Mouse (Mus musculus) v-Abl transformed pro-B cells (cell line): ENCODE results near the gene Gm17324.
"Not testable (repeated sequence)": the region's sequence is repeated elsewhere in the genome, so short reads cannot be mapped to it uniquely, and the experiment has no call there.

Experiments used
- in situ Hi-C, 2 experiments: fragments of 400-800 bp; cut with MboI; formaldehyde crosslinking; loops; one replicate each; pipeline ENCODE4 v1.15.1; 2025; ENCODE audit not compliant: unreplicated experiment in 2 of 2

Gm17324 gene

DNA sequence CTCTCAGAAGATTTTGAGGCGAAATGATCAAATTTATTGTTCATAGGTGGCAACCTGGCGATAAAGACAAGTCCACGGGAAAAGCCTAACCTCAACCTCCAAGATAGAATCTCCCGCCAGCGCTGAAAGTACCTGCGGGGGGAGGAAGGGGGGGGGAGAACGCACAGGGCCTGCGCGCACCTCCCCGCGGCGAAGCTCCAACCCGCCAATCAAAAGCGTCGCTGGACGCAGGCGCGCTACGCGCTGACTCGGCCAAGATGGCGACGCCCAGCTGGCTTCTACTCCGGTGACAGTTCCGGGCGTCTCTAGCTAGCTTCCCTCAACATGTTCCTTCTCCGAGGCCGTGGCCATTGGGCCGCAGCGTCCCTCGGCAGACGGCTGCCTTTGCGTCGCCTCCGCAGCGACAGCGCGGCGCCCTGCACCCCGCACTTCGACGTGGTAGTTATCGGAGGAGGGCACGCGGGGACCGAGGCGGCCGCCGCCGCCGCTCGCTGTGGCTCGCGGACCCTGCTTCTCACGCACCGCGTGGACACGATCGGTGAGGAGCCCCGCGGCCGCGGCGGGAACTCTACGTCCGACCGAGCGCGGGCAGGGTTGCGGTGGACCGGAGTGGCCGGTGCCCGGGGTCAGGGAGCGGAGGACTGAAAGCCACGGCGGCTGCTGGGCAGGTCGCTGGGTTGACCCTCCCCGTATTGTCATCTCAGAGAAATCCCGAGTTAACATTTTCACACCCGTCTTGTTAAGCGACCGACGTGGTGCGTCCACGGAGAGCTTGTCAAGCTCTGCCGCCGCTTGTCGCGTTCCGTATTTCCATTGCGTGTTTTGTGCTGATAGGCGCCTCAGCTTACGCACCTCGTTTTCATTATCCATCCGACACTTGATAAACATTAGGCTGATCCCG is at the start of gene Gm17324, which contains the start of gene Mto1:
TSS of gene Gm17324 (minus strand) at position 814 of the 901 bp plus-strand sequence.
TSS of gene Mto1 (plus strand) at position 236 of the 901 bp plus-strand sequence.
- in situ Hi-C loops: no loop called here

DNA sequence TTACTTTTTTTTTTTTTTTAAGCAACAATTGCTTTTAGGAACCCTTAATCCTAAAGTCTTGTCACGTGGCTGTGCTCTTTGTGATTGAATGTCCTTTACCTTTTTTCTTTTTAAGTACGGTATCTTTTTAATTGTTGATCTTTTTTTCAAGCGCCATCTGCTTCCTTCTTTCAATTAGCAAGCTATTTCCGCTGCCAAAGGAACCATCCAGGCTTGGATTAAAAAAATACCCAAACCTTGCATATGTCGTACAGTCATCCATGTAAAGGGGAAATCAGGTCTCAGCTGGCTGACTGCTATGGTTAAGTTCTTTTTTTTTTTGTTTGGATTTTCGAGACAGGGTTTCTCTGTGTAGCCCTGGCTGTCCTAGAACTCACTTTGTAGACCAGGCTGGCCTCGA is 44.6 kb upstream of the Gm17324 start:
- in situ Hi-C loops: no loop called here

DNA sequence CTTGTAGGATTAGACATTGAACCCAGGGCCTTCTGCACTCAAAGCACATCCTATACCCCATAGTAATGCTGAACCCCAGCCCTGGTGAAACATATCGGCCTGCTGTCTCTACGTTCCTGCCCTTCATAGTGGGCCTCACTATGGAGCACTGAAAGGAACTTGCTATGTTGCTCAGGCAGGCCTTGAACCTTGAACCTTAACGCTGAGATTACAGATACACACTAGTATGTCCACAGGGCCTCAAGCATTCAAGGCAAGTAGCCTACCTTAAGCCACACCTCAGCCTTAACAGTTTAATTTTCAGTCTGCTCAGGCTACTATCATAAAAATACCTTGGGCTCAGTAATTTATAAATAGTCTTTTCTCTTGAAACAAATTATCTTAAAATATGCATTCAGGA is 43.7 kb upstream of the Gm17324 start:
- in situ Hi-C loops: no loop called here

DNA sequence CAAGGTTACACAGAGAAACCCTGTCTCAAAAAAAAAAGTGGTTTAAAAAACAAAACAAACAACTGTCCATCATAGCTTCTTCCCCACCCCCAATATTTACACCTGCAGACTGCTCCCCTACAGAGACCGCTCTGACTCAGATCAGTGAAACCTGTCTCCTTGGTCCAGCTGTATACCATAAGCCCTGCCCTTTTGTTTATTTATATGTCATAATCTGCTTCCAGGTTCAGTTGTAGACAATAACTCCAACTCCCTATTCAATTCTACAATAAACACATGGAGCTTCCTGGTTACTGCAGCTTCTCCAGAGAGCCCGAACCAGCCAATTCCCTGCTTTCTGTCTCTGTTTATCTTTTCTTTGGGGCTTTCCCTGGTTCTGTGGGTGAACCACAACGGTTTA is 42.6 kb upstream of the Gm17324 start:
- in situ Hi-C loops: no loop called here

DNA sequence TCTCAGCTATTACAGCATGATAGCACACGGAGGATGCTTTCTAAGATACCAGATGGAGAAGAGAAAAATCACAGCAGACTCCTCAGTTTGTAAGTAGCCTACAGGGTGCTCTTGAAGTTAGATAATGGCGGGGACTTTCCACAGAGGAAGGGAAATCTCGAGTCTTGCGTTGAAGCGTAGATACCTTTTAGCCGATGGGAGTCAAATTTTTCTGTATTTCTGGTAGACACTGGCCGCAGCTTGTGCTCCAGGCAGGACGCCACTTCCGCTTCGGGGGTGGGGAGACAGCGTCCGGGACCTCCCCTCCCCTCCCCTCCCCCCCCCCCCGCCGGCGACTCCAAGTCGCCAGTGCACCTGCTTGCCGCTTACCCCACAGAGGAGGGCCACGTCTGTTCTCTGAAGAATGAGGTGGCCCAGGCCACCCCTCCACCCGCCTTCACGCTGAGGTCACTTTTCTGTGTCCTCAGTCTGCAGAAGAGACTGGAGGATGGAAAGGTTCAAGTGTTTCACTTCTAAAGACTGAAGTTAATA is 40.4 kb upstream of the Gm17324 start, which contains the start of gene Eef1a1:
TSS of gene Eef1a1 (minus strand) at position 262 of the 531 bp plus-strand sequence.
- in situ Hi-C loops: no loop called here

DNA sequence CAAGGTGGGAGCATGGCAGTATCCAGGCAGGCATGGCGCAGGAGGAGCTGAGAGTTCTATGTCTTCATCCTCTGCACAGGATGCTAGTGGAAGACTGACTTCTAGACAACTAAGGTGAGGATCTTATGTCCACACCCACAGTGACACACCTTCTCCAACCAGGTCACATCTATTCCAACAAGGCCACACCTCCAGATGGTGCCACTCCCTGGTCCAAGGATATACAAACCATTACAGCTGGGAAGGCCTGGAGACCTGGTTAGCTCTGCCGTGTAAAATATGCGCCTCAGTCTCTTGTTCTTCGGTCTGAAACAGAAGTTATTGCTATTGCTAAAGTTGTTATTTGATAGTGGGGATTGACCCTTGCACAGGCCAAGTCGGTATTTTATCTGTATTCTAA is 39.4 kb upstream of the Gm17324 start:
- in situ Hi-C loops: not testable (repeated sequence)

DNA sequence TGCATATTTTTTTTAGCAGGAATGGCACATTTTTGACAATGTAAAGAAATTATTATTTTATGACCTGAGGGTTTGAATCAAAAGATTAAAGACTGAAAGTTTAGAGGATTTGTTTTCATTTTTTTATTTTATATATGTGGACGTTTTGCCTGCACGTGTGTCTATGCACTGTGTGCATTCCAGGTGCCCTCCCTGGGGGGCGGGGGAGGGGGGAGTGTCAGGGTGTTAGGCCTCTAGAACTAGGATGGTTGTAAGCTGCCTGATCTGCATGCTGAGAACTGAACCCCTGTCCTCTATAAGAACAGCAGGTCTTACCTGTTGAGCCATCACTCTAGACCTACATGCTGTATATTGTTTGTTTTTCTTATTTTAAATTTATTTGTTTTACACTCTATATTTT is 36.1 kb upstream of the Gm17324 start:
- in situ Hi-C loops: loop anchor here in 1 of 2 experiments (5.0 kb wide), 2 partner anchors 43 to 103 kb away; partner anchors contain the start of gene Slc17a5

DNA sequence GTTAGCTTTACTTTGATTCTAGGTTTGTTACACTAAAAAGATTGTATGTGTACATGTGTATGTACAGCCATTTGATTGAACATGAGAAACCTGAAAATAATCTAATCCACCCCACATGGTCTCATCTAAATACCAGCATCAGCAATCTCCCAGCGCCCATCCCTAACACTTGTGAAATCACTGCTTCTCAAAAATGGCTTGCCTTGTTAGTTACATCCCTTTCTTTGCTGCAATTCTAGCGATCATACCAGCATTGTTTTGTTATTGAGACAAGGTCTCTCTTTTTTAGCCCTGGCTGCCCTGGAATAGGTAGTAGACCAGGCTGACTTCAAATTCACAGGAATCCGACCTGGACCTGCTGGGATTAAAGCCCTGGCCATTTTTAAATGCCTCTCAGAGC is 33.8 kb upstream of the Gm17324 start:
- in situ Hi-C loops: loop anchor here in 1 of 2 experiments (5.0 kb wide), 2 partner anchors 45 to 105 kb away; partner anchors contain the start of gene Slc17a5

DNA sequence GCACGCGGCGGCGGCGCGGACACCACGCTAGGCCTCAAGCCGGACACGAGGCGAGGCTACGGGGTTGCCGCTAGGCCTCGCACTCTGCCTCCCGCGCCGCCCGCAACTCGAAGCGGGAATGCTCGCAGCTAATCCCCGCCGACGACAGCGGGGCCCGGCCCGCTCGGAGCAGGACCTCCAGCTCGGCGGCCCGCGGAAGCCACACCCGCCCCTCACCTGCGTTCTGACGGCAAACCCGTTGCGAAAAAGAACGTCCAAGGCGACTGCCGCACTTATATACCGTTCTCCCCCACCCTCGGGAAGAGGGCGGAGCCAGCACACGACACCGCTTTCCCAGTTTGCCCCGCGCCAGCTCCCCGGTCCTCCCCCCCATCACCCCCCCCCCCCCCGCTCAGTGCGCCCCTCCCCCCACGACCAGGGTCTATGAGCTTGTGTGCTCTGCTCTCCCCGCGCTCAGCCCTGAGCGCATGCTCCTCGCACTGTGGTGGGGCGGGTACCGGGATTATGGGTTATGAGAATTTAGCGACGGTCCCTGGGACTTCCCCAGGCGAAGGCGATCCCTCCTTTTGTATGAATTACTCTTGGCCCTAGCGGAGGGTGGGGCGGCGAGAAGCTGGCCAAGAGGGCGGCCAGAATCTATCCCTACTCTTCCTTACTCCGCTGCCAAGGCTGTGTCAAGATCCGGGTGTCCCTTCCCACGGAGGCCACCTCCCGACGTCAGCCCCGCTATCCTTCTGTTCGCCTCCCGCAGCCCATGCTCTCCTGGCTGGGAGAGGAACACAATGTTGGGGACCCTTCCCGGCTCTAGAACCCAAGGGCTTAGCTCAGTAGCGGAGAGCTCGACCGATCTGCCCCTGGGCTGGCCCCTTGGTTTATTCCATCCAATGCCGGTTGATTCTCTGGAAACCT is 33.1 kb upstream of the Gm17324 start:
- in situ Hi-C loops: loop anchor here in 1 of 2 experiments (5.0 kb wide), 2 partner anchors 46 to 106 kb away; partner anchors contain the start of gene Slc17a5

DNA sequence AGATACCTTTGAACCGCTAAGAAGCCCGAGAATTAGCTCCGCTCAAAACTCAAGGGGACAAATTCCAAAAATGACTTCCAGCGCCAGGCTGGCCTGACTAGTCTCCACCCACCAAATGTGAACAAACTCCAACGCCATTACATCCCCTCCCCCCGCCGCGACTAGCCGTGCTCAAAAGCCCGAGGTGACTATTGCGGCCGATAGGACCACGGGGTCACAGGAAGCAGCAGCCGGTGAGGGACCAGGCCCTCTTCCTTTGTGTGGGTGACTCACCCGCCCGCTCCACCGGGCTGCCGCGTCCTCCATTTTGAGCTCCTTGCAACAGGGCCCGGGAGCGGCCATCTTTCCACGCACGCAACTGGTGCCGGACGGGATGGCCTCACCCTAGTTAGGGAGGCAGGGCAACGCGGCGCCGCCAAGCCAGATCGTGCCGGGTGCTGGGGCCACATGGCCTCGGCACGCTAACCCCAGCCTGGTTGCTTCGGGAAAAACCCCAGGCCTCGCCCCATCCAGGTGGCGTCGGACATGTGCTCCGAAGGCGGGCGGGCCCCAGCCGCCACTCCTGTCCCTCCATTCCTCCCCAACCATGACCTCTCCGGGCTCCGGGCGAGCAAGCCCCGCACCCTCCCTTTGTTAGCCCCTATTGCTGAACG is 32.2 kb upstream of the Gm17324 start:
- in situ Hi-C loops: loop anchor here in 1 of 2 experiments (5.0 kb wide), 2 partner anchors 46 to 106 kb away; partner anchors contain the start of gene Slc17a5

DNA sequence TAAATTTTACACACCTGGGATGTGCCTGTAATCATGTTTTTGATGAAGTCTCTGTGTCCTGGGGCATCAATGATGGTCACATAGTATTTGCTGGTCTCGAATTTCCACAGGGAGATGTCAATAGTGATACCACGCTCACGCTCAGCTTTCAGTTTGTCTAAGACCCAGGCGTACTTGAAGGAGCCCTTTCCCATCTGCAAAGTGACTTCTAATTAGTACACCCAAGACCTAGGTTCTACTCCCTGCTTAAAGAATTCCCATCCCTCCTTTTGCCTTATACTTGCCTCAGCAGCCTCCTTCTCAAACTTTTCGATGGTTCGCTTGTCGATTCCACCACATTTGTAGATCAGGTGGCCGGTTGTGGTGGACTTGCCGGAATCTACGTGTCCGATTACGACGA is 31.6 kb upstream of the Gm17324 start:
- in situ Hi-C loops: loop anchor here in 1 of 2 experiments (5.0 kb wide), 2 partner anchors 47 to 107 kb away; partner anchors contain the start of gene Slc17a5

DNA sequence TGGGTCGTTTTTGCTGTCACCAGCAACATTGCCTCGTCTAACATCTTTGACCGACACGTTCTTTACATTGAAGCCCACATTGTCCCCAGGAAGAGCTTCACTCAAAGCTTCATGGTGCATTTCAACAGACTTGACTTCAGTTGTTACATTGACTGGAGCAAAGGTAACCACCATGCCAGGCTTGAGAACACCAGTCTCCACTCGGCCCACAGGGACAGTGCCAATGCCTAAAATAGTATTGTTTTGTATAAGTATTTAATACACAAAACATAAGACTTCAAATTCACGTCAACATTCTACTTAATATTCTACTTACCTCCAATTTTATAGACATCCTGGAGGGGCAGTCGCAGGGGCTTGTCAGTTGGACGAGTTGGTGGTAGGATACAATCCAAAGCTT is 30.7 kb upstream of the Gm17324 start:
- in situ Hi-C loops: loop anchor here in 1 of 2 experiments (10.0 kb wide), 1 partner anchor 165 kb away; no protein-coding TSS in a partner anchor

DNA sequence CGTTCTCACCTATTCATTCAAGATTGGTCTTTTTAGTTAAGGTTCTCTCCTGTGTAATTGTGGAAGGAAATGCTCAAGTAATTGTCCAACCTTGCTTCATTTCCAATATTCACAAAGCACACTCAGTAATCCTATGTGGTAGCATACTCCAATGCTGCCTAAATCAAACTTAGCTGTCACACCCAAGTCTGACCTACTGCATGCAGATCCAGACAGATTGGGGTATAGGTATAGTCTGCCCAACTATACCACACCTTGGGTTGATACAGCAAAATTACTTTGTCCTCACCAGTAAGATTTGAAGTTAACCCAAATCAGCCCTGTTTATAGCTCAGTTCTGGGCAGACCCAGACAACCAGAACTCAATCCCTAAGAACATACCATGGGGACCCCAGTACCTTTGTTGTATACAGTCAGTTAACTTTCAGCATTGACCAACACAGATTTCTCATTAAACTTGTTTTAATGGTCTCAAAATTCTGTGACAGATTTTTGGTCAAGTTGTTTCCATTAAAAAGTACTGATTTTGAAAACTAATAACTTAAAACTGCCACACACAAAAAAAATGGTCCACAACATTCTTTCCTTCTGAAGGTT is 29.5 kb upstream of the Gm17324 start:
- in situ Hi-C loops: loop anchor here in 1 of 2 experiments (10.0 kb wide), 1 partner anchor 167 kb away; no protein-coding TSS in a partner anchor

DNA sequence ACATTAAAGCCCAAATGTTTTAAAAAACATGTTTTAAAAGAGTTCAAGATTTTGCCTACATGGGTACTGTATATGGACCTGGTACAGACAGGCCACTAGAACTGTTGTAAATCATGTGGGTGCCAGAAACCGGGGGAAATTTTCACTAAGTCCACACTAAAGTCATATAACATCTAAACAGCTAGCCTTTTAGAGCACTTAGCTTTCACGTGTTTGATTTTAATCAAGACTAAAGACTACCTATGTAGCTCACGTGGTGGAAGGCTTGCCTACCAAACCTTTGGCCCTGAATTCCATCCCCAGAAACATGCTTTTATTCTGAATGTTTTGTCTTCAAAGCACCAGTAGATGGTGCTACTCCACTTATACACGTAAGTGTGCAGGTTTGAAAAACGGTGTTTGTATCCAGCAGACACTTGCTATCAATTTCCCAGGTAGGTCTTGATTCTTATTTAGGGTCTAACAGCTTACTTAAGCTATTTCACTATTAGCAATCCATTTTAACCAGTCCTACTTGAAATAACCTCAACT is 28.5 kb upstream of the Gm17324 start:
- in situ Hi-C loops: loop anchor here in 1 of 2 experiments (10.0 kb wide), 1 partner anchor 168 kb away; no protein-coding TSS in a partner anchor

DNA sequence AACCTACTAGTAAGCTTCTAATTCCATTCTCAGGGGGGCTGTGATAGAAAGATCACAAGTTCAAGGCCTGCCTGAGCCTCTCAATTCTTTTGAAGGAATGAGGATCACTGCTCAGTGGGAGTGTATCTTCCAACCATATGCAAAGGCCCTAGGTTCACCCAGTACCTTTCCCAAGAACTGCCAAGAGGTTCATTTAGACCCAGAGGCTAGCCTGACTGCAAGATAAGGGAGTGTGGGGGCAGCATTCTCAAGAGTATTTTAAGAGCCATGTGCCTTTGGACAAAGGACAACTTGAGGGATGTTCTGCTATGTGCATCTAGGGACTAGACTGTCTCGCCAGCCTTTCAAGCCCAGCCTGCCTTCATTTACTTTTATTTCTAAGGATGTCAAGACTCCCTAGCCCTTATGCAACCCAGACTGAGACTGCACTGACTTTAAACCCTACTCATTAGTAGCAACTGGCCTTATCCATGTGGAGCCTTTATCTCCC is 28.0 kb upstream of the Gm17324 start:
- in situ Hi-C loops: loop anchor here in 1 of 2 experiments (10.0 kb wide), 1 partner anchor 168 kb away; no protein-coding TSS in a partner anchor

DNA sequence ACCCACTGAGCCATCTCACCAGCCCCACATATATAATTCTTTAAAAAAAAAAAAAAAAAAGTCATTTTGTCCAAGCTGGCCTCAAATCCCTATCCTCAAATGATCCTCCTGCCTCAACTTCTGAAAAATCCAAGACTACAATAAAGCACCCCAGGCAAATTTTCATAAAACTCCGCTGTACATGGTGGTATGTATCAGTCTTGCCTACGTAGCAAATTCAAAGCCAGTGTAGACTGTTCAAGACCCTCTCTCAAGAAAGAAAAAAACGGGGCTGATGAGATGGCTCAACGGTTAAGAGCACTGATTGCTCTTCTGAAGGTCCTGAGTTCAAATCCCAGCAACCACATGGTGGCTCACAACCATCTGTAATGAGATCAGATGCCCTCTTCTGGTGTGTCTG is 27.3 kb upstream of the Gm17324 start:
- in situ Hi-C loops: loop anchor here in 1 of 2 experiments (10.0 kb wide), 1 partner anchor 169 kb away; no protein-coding TSS in a partner anchor

DNA sequence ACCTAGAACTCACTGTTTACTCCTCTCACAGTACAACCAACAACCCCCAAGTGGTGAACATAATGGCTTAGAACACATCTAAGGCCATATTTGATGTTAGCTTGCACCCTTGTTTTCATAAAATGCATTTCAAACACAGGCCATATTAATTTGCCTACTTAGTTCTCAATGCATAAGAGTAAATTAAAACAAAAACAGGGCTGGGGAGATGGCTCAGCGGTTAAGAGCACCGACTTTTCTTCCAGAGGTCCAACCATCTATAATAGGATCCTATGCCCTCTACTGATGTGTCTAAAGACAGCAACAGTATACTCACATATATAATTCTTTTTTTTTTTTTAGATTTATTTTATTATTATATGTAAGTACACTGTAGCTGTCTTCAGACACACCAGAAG is 26.8 kb upstream of the Gm17324 start:
- in situ Hi-C loops: loop anchor here in 1 of 2 experiments (10.0 kb wide), 1 partner anchor 169 kb away; no protein-coding TSS in a partner anchor

DNA sequence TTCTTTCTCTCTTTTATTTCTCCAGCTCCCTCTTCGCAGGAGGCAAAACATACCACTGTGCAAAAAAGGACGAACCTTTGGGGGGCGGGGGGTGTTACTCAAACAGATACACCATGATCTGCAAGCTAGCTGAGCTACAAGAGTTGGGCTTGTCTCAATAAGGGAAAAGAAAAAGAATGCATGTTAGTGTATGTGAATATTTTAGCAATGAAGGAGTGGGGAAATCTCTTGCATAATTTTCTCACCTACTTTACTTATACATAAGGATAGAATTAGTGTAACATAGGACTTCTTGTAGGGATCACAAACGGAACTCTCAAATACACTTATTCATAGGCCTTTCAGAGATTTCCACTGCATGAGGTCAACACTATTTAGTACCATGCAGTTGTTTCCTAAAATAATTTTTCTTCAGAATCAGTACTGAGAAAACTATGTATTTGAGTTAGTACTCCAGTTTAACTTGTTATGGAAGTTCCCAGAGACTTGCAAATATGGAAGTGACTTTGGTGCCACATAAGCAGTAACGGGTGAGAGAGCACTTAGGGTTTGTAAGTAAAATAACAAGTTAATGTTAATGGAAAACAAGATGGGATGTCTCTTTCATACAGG is 26.3 kb upstream of the Gm17324 start:
- in situ Hi-C loops: loop anchor here (10.0 to 25.0 kb wide), 3 partner anchors 170 to 1262 kb away; no protein-coding TSS in a partner anchor
